Mouse (Mus musculus) adrenal gland, adult (tissue): ENCODE data around the gene Sf3b3.
A peak's percentile ranks its signal among the peaks of the same experiment; 100 is the strongest.
"Not testable (repeated sequence)": the region's sequence is repeated elsewhere in the genome, so short reads cannot be mapped to it uniquely, and the experiment has no call there.

Source experiments
- DNase-seq, 2 experiments: peaks; one replicate each; pipeline ENCODE4 v3.0.0; 2022 to 2023; ENCODE audit warnings: low spot score in 1 of 2; ENCODE audit not compliant: inconsistent age in 2 of 2

Sf3b3 gene

DNA sequence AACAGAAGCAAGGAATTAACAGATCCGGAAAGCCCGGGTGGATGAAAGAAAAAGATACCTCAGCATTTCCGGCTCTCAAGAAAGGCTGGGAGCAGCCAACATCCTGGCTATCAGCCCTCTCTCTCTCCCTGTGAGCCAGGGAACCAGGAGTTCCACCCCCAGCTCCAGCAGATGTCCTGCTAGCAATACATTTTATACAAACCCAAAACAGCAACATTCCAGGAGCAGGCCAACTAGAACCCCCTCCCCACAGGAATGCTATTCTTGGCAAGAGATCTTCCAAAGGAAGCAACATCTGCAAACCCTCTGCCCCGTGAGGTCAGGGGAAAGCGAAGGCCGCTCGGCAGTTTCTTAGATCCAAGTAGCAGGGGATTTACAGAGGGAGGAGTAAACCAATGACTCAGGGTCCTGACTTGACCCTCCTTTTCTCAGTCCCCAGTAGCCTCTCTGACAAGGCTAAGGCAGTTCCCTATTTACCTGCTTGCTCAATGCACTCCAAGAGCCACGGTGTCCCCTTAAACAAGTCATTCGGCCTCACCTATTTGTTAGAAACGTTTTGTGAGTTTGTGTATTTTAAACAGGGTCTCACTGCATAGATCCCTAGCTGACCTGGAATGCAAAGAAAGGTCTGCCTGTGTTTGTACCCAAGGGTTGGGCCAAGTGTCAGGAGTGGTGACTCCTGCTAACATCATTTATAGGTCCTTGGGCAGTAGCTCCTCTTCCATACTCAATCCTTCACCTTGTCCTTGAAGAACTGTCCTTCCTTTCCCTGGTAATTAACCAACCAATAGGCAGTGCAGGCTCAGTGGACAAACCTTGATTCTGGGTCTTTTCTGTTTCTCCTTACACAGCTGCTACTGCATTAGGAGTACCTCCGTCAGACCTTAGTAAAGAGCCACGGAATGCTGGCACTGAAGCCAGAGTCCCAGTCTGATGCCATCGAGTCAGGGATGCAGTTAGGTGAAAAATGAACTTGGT is 37.8 kb downstream of the Sf3b3 start:
- peak in 1 of 2 experiments; percentile 78 for DNase-seq

DNA sequence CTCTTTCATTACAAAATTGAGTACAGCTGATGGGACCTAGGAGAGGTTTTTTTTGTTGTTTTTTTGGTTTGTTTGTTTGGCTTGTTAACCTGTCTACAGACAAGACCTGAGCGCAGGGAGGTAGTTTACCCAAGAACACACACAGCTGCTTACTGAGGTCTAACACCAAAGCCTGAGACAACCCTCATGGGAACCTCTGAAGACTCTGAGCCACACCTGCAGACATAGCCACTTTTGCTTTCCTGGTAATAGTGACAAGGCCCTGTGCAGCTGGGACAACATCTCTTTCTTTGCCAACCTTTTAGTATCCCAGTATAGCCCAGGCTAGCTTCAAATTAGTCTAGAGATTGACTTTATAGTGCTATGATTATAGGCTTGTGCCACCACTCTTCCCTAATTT is 40.4 kb downstream of the Sf3b3 start:
- DNase-seq, result no peak

DNA sequence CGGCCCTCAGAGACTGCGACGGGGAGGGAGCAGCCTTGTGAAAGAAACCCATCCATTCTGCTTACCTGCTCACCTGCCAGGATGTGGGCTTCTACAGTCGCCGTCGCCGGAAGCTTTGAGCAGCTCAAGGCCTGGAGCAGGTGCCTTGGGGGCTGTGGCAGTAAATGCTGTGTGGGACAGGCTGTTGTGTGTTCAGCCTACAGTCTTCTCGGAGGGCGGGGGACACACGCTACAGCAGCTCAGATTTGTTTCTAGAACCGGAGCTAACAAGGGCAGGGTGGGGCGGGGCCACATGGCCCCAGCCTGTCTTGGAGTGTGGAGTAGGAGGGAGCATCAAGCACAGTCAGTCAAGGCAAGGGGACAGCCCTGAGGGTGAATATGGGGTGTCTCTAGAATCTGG is 40.9 kb downstream of the Sf3b3 start, which contains the start of gene Il34:
Il34 (minus strand) TSS at position 256 of the 400 bp plus-strand sequence.
- peak in 1 of 2 experiments; percentile 69 for DNase-seq

DNA sequence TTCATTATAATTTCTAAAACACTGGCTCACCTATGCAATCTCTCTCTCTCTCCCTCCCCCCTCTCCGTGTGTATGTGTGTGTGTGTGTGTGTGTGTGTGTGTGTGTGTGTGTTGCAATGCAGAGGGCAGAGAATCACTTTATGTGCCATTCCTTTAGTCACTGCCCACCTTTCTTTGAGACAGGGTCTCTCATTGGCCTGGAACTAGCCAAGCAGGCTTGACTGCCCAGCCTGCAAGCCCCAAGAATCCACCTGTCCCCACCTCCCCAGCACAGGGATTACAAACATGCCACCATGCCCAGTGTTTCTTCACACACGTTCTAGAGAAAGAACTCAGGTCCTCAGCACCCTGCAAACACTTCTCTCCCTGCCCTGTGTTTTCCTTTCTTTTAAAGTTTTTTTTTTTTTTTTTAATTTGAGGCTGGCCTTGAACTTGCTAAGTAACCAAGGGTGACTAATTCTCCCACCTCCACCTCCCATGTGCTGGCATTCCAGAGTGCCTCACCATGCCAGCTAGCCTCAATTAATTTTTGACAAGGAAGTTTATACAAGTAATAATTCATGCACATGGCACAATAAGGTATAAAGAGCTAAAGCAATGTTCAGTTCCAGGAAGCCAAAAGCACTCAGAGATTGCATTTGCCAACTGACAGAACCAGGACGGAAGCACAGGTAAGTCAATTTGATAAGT is 41.6 kb downstream of the Sf3b3 start:
- DNase-seq, result peak in 1 of 2 experiments; percentile 76

DNA sequence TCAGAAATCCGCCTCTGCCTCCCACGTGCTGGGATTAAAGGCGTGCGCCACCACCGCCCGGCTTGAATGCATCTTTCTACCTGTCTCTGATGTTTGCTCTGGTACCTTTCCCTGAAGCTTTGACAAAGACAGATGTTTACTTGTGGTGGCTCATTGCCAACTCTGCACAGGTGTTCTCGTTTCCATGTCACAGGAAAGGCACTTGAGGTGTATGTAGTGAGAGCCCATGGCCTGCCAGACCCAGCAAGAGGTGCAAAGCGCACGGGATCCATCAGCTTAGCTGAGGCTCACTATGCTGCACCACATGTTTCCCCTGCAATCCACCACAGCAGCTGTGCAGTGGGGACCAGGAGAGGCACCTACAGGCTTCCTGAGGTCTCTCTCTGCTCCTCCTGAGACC is 42.7 kb downstream of the Sf3b3 start:
- peak in 1 of 2 experiments; percentile 49 for DNase-seq

DNA sequence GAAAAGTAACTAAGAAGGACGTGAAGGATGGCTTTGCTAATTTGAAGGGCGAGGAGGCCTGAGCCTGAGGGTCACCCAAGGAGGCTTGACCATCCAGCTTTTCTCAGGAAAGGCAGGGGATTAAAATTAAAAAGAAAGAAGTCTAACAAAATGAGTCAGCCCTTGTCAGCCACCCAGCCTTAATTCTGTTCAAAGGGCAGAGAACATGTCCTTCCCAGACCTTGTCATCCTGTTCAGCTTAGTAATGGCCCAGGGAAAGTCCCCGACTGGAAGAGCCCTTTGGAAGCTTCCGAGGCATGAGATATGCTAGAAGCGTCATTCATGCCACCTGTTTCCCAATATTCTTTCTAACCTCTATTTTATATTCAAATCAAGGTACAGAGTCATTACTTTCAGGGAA is 43.6 kb downstream of the Sf3b3 start:
- DNase-seq, result peak; percentile 73 to 86

DNA sequence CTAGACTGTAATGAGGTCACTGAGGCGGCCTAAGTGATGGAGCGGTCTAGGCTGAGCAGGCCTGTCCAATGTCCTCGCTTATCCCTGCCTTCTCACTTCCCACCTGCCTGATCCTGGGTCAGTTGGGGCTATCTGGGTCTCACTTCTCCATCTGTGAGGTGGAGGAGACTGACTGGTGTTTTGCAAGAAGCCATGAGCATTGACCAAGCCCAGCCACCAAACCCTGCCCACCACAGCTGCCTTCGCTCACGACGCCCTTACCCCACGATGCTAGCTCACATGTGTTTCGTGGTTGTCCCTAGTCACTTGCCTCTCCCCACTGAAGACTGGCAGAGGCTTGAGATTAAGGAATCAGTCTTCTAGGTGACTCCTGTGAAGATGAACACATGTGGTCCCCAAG is 49.5 kb downstream of the Sf3b3 start:
- DNase-seq, result no peak

DNA sequence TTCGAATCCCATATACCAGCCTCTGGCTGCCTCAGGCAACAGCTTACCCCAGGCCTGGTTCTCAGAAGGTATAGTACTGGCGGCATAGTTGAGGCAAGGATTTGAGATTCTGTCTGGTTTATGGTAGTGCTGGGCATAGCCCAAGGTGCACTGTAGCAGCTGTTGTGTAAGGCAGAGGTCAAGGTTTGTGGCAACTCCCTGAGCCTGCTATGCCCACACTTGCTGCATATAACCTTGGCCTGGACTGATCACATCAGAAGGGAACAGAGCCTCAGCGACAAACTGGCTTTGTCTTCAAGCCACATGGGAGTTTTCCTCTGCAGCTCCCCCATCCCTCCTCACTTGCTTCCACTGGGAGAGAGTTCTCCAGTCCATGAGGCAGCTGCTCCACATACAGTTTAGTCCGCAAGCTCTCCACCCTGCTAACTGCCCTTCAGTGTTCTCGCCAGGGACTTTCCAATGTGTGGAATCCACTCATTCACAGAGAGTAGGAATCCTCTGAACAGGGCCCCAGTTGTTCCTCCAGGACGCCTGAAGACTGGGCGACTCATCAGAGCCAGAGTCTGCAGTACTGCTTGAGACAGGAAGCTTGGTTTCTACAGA is 52.1 kb downstream of the Sf3b3 start:
- peak in 1 of 2 experiments; percentile 75 for DNase-seq

DNA sequence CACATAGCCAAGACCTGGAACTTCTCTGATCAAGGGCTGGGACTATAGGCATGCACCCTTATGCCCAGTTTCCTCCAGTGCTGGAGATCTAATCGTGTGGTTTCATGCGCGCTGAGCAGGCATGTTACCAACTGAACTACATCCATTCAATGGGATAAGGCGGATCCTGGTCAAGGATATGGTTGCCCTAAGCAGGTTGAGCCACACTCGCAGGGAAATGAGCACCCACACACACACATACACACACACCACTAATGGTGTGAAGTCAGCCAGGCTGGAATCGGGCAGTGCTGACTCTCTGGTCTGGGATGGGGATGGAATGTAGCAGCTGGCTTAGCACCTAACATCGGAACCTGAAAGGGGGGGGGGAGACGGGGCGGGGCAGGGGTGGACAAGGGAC is 52.7 kb downstream of the Sf3b3 start:
- no peak for DNase-seq

DNA sequence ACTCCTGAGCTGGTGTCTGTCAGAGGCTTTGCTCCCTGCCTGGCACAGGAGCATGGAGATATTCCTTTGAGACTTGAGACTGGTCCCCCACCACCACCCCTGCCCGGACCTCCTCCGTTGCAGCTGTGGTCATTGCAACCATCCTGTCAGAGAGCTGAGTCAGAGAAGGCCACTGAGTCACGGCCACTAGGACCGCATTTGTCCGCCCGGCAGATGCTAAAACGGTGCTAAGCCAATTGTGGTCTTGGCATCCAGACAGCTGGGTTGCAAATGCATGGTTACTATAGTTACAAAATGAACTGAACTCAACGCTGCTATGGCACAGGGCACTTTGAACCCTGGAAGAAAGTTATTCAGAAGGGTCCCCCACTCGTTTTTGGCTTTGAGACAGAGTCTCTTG is 53.1 kb downstream of the Sf3b3 start:
- DNase-seq, result peak in 1 of 2 experiments; percentile 52

DNA sequence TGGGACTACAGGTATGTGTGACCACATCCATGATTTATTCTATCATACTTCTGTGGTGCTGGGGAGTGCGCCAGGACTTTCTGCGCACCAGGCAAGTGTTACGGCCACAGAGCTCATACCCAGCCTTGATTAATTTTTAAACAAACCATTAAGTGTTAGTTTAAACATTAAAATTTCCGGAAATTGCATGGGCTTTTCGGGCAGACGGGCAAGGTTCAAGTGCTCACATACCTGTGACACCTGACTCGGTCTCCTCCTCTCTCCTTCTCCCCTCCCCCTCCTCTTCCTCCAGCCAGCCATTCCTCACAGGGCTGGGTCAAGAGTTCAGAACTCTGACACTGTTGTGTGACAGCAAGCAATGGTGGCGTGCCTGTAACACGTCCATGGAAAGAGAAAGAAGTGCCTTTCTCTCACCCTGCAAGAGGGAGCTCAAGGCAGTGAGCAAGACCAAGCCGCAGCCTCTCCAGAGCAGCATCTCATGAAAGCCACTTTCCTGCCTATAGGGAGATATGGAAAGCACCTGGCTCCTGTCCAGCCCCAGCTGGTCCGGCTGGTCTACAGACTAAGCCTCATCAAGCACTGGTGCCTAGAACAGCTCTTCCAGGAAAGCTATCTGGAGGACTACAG is 53.9 kb downstream of the Sf3b3 start:
- DNase-seq, result no peak

DNA sequence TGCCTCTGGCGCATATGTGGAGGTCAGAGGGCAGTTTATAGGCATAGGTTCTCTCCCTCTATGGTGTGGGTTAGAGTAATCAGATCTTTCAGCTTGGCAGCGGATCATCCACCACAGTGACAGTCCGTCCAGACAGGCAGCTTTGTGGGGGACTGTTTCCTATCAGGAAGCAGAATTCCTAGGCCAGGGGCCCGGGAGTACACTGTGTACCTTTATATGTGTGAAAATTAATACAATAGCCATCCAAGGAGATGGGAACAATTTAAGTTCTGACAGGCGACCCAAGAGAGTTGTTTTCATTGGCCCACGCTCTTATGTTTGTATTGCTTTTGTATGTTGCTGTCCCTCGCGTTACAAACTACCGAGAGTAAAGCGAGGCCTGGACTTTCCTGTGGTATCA is 55.4 kb downstream of the Sf3b3 start:
- DNase-seq, result peak in 1 of 2 experiments; percentile 28

DNA sequence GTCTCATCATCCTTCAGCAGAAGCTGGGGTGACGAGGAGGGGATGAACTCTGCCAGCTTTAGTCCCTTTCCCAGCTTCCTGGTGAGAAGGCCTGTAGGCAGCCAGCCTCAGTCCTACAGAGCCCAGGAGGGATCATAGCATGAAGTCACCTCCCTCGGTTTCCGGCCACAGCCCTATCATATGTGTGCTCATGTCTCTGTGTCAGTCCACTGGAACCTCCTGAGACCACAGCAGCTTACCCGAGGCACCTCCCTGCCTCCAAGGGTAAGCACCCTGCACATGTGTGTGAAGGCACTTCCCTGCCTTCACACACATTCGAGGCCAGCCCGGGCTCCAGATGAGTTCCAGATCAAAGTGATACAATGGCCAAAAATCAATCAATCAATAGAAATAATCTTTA is 56.3 kb downstream of the Sf3b3 start:
- peak in 1 of 2 experiments; percentile 45 for DNase-seq

DNA sequence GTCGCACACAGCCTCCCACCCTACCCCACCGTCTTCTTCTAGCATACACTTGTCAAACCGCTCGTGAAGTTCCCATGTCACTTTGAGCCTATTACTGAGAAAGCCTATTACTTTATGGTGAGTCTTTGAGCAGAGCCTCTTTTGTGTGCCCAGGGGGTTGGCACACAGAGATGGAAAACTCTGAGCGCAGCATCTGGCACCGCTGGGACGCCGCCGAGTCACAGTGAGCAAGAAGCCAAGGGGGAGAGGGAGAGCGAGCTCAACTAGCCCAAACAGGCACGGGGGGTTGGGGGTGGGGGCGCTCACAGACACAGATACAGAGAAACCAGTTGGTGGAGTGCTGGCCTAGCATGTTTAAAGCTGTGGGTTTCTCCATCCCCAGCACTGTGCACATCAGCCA is 57.0 kb downstream of the Sf3b3 start:
- DNase-seq, result no peak

DNA sequence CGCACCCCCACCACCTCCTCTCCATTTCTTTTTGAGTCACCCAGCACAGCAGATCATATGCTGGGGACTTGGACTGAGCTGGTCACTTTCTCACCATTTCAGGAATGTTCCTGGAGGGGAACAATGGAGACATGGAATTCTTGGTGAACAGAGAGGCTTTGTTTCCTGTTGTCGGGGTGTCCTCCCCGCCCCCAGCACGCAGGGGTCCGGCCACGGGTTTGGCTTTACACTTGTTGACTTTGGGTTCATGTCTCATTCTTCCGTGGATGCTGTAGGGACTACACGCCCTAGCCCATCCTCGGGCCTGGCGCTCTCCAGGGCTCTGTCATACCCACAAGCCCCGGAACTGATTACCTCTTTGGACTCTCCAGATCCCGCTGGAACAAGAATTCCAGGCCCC is 57.6 kb downstream of the Sf3b3 start:
- DNase-seq, result no peak

DNA sequence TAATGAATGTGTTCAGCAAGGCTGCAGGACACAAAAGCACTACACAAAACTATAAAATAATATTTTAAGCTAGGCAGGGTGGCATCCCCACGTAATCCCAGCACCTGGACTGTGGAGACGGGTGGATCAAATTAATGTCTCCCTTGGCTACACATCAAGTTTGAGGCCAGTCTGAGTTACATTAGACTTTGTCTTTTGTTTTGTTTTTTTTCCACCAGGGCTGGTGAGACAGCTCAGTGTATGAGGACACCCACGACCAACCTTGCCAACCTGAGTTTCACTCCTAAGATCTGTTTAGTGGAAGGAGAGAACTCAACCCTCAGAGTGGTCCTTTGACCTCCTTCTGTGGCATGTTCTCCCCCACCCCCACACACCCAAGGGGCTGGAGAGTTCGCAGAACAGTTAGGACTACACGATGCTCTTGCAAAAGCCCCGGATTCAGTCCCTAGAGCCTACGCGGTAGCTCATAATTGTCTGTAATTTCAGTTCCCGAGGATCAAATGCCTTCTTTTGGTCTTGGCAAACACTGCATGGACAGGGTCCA is 59.1 kb downstream of the Sf3b3 start:
- DNase-seq, result peak in 1 of 2 experiments; percentile 54

DNA sequence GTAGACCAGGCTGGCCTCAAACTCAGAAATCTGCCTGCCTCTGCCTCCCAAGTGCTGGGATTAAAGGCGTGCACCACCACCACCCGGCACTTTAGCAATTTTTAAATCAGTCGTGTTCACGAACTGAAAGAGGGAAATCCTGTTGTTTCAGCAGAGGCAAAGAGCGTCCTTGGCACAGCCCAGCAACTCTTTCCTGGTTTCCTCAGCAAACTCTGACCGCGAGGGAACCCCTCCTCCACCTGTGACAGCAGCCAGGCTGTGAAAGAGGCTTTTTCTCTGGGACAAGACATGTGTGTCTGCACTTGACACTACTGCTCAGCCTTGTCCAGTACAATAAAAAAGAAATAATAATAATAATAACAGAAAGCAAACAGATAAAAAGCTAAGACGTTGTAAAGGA is 59.7 kb downstream of the Sf3b3 start:
- DNase-seq, result peak in 1 of 2 experiments; percentile 58

DNA sequence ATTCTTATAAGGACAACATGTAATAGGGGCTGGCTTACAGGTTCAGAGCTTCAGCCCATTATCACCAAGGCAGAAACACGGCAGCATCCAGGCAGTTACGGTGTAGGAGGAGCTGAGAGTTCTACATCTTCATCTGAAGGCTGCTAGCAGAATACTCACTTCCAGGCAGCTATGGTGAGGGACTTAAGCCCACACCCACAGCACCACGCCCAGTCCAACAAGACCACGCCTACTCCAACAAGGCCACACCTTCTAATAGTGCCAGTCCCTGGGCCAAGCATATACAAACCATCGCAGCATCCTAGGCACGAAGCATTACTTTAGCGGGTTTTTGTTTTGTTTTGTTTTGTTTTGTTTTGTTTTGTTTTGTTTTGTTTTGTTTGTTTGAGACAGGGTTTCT is 60.1 kb downstream of the Sf3b3 start:
- DNase-seq, result not testable (repeated sequence)

DNA sequence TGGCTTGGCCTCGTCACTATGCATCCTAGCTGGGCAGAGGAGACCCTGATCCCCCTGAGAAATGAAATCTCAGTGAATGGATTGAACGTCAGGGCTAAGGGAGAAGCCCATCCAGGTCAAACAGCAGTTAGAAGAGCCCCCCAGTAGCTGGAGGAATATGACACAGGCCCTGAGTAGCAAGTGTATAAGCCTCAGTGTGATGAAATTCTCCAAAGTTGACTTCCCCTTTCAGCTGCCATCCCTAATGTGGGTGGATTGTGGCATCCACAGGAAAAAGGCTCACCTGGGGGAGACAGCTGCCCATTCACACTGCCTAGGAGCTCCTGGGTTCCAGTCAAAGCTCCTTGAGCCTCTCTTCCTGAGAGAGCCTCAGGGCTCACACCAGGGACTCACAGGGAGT is 61.2 kb downstream of the Sf3b3 start:
- no peak for DNase-seq

DNA sequence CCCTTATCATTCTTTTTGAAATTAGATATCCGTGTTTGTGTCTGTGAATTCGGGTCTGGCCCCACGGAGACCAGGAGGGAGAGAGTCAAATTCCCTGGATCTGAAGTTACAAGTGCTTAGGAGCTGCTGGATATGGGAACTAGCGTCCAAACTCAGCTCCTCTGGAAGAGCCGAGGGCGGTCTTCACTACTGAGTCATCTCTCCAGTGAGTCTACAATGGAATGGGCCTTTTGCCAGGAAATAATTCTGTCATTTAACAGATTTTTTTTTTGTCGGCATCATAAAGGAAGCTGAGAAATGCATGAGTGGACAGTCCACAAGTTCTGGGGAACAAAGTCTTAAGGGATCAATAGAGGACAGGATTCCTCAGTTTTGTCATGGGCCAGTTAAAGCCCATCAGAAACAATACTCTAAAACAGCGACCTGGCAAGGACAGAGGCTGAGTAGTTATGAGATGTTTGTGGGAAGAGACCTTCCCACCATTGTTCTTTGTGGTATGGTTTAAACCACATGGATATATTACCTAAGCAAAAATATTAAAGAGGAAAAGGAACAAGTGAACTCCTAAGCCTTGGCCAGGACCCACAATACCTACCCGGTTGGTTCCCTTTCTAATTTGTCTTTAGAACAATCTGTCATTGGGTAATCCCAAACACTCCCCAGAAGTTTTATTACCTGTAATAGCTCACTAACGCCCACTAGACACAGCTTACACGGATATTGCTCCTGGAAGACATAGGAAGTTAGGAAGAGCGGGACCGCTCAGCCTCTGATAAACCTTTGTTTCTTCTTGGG is 66.5 kb downstream of the Sf3b3 start:
- peak; percentile 42 to 76 for DNase-seq
